Mouse (Mus musculus) frontal cortex, adult 2 months (tissue): Measurements from ENCODE around the gene Cpne6. TPM values are rescaled to one million over a fixed set of nuclear protein-coding genes. Genes with fewer than 3 reads are reported as not detected.
A peak's percentile ranks its signal among the peaks of the same experiment; 100 is the strongest.

ENCODE experiments used
- DNase-seq, 2 experiments: peaks; one replicate each; pipeline ENCODE4 v3.0.0; 2022; ENCODE audit warnings: low spot score in 1 of 2; ENCODE audit errors: extremely low spot score in 1 of 2
- polyA plus RNA-seq: library from polyadenylated mRNA; depleted of rRNA; stranded (reverse); fragments of >200 nt; gene quantifications from 2 replicates; pipeline ENCODE4 v1.2.3, GENCODE M21; 2012

Cpne6 gene
- polyA plus RNA-seq, 1 experiment = 532 TPM

DNA sequence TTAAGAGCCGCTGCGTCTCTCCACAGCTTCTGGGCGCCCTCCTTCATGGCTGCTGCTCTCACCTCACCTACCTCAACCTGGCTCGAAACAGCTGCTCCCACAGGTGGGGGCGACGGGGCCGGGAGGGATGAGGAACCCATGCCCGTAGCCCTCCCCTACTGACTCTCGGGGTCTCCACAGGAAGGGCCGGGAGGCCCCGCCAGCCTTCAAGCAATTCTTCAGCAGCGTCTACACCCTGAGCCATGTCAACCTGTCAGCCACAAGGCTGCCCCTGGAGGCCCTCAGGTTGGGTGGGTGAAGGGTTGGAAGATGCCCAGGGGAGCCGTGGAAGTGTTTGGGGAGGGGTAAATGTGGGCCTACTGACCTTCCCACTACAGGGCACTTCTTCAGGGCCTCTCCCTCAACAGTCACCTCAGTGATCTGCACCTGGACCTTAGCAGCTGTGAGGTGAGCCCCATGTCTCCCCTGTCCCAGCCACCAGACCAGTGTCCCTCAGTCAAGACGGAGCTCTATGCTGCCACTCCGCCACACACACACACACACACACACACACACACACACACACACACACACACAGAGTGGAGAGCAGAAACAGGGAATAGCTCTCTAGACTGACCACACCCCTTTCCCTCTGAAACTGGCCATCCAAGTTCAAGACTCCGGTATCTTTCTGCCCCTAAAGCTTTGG lies 13.3 kb upstream of the Cpne6 start:
- no peak for DNase-seq

DNA sequence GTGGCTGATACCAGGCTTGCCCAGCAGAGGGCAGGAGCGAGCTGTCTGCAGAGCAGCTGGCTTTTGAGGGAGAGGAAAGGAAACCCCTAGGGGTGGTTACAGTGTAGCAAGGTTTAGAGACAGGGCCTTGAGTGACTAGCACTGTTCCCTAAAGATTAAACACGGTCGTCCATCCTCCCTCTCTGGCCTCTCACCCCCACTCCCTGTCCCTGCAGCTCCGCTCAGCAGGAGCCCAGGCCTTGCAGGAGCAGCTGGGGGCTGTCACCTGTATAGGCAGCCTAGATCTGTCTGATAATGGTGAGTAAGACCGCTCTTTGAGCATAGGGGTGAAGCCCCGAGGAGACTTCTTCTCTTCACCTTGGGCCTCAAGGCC lies 12.8 kb upstream of the Cpne6 start:
- peak in 1 of 2 experiments; percentile 91 for DNase-seq

DNA sequence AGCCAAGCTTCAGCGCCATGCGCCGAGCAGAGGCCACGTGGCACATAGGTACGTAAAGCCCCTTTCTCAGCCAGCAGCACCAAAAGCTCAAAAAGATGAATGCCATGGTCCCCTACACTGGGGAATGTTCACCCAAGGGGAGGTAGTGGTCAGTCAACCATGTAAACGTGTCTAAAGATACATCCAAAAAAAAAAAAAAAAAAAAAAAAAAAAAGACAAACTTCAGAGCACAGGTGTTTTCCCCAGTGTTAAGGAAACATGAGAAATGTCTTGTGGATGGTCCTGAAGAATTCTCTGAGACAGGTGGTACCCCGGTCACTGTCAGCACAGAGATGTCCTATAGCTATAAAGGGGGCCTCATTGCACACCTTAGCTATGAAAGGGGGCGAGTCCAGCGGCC lies 4.6 kb upstream of the Cpne6 start:
- DNase-seq = no peak

DNA sequence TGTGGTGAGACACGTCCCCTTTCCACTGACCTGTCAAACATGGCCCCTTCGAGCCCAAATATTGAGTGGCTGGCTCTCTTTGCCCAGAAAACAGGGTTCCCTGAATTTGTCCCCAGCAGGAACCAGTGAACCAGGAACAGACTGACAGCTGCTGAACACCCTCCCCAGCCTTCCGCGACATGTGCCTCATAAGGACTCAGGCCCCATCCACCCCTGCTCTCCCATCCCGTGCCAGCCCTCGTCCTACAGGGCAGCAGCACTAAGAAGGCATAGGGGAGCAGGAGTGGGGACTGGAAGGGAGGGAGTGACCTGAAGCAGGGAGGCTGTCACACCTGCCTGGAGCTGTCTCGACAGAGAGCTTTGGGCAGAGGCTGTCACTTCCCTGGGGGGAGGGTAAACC lies 2.4 kb upstream of the Cpne6 start:
- no peak for DNase-seq

DNA sequence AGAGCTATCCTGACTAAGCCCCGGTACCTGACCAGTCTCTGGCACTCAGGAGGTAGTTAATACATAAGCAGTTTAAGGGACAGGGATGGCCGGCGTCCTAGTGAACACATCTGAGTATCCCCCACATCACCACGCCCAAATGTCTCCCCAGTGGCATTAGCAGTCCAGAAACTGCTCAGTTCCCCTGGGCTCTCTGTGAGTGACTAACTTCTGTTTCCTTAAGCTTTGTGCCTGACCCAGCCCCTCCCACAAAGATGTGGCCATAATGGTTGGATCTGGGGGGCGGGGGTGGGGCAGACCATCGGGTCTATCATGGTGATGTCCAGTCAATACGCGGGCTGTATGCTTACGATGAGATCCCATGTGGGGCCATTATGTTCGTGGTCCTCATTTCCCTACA lies 705 bp upstream of the Cpne6 start:
- DNase-seq = no peak

DNA sequence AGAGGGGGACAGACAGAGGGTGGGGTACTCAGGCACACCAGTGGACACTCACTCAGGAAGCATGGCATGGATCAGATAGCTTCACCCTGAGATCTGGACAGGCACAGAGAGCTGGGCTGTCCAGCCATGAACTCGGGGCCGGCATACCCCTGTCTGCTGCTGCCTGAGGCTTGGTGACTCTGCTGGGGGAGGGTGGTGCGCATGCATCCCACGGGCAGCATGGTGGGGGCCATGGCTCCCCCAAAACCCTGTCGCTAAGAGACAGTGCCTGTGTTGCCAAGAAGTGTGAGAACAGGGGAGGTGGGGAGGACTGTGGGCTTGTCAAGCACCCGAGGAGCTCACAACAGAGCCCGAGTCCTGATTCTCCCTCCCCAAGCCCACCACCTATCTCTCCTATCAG lies 792 bp downstream of the Cpne6 start:
- peak in 1 of 2 experiments; percentile 77 for DNase-seq

DNA sequence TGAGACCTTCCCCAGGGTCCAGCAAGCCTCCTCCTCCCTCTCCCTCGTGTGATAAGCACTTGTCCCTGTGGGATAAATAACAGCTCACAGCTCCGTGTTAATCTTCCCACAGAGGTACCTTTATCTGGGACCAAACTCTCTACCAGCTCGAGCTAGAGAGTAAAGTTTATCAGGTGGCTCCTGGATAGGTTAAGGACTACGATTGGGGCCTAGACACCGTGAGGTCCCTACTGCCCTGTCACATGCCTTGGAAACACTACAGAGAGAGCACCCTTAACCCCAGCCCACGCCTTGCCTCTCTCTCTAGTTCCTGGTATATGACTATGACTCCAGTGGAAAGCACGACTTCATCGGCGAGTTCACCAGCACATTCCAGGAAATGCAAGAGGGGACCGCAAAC lies 3.7 kb downstream of the Cpne6 start:
- no peak for DNase-seq

DNA sequence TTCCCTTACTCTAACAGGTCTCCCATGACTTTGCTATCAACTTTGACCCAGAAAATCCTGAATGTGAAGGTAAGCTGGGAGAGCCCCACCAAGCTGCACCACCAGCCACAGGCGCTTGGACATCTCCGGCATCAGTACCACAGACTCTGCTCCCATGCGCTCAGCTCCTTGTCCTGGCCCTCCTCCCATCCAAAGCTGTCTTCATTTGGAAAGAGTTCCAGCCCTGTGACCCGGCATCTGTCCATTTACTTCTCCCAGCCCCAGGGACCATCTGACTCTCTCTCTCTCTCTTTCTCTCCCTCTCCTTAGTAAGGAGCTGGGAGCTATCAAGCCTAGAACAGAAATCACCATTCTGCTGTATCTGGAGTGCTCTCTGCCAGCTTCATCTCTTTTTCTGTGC lies 5.6 kb downstream of the Cpne6 start:
- DNase-seq = no peak

DNA sequence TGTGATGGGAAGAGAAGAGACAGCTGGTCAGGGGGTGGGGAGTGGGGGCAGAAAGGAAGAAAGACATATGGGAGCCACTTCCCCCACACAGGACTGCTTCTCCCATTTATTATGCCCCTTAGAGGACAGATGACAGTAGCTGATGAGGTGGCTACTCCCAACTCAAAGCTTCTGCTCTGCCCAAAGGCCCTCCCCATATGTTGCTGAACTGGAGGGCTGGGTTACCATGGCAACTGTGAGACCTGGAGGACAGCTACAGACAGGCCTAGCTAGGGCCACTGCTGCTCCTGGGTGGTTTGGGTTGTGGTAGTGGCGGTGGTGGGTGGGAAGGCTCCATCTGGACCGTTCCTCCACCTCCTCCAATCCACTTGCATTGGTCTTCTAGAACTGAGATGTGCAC lies 8.7 kb downstream of the Cpne6 start:
- DNase-seq = peak; percentile 61 to 80

DNA sequence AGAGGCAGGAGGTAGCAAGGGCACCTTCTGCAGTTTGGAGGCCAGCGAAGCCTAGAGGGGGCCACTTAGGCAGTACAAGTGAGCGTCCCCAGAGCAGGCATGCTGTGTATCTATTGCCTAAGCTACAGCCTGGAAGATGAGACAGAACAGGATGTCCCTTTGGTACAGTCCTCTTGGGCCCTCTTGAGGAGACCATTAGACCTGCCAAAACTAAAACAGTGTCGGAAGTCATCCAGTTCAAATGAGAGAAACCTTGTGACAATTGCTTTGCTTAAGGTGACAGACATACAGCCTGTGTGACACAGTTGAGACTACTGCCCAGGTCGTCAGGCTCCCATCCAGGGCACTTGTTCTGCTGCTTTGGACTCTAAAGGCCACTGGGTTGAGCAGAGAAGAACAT lies 9.4 kb downstream of the Cpne6 start:
- no peak for DNase-seq

DNA sequence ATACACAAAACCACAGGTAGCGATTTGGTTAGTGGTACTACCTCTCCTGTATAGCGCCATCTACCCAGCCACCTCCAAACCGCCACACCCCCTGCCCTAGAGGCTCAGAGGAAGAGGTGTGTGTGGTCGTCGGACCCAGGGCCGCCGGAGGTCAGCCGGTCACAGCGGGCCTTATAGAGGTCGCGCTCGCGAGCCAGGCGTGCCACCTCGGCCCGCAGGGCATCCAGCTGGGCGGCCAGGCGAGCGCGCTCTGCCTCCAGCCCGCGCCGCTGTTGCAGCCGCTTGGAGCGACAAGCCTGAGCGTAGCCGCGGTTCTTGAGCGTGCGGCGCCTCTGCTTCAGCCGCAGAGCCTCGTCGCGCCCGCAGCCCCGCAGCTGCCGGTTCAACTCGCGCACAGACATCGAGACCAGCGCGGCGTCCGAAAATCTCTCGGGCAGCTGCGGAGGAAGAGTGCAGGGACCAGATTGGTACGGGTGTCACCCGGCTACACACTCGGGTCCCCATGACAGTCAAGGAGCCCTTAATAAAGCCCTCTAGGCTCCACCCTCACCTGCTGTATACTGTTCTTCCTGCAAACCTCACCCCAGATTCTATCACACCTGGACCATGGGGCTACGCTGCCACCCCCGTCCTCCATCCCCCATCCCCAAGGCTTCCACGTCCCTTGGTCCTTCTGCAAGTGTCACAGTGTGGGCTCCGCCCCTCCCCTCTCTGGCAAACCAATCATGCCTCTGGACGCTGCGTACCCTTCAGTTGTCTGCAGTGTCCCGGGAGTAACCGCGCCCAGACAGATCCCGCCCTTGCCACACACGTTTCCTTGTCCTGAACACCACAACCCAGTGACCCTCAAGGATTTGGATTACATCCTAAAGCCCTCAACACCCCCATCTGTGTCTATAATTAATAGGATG lies 10.5 kb downstream of the Cpne6 start:
- DNase-seq = peak in 1 of 2 experiments; percentile 33

DNA sequence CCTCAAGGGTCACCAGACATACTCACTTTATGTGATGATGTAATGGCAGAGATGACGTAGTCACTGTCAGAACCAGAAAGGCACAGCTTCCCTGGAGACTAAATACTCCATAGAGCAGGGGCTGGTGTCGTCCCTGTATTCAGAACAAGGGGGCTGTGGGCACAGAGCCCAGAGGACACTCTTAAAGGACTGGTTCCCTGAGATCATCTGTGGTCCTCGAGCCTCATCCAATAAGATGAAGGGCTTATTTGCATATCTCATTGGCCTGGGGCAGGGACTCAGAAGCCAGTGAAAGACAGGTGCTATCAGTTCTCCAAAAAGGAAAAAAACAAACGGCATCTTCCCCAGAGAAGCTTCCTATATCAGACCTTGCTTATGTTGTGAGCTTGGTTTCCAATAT lies 13.8 kb downstream of the Cpne6 start:
- no peak for DNase-seq

DNA sequence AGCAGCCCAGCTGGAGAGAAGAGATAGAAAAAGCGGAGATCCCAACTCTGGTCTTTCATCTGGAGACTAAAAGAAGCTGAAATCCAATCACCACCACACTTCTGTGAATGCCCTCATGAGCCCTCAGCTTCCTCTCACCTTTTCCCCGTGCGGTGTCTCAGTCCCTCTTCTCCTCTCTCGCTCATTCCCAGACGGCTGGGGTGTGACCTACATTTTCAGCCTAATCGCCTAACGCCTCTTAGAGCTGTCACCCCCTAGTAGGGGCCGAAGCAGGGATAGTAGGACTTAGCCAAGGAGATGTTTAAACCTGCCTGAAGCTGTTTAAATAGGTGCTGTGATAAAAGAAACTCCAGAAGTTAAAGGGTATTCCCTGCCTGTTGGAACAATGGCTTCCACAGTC lies 14.5 kb downstream of the Cpne6 start, which contains the start of gene Nrl:
TSS of gene Nrl (minus strand) at position 197 of the 400 bp plus-strand sequence.
- DNase-seq = no peak

DNA sequence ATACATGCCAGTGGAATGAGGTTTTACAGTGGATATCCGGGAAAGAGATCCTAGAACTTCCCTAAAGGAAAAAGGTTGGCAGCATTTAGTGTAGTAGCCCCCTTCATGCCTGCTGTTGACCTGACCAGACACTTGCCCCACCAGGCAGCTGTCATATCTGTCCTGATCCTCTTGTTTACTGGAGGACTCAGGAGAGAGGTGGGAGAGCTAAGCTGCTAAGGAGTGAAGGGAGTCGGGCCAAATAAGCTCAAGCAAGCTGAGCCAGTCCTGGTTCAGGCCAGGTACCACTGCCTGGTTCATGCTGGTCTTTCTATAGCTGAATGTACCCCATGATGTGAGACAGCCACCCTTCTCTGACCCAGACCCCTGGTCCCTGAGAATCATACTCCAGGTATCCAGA lies 16.4 kb downstream of the Cpne6 start:
- DNase-seq = no peak

DNA sequence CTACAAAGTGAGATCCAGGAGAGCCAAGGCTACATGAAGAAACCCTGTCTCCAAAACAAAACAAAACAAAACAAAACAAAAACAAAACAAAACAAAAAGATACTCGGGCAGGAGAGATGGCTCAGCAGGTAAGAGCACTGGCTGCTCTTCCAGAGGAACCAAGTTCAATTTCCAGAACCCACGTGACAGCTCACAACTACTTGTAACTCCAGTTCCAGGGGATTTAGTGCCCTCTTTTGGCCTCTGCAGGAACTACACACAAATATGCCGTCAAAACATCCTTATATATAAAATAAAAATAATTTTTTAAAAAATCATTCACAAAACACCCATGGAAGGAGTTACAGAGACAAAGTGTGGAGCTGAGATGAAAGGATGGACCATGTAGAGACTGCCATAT lies 17.7 kb downstream of the Cpne6 start:
- DNase-seq = peak in 1 of 2 experiments; percentile 68

DNA sequence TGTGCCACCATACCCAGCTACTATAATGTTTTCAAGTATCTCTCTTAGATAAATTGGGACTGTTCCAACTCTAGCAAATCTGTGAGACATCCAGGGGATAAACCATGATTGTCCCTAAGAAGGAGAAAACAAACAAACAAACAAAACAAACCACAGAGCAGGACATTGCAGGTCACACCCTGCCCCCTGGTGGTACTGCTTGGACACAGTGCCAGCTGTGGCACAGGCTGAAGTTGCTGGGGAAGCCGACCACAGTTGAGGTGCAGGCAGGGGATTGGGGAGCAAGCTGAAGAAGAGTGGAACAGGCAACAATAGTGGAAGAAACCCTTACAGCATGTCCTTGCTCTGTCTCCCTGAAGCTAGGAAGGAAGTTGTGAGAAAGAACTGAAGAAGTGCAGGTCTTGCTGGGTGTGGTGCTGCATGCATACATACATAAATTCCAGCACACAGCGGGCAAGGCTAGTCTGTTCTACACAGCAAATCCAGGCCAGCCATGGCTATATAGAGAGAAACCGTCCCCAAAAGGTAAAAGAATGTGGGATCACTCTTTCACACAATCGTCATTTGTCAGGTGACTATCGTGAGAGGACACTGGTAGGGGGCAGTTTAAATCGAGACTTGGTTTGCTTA lies 26.0 kb downstream of the Cpne6 start:
- DNase-seq = peak in 1 of 2 experiments; percentile 44

DNA sequence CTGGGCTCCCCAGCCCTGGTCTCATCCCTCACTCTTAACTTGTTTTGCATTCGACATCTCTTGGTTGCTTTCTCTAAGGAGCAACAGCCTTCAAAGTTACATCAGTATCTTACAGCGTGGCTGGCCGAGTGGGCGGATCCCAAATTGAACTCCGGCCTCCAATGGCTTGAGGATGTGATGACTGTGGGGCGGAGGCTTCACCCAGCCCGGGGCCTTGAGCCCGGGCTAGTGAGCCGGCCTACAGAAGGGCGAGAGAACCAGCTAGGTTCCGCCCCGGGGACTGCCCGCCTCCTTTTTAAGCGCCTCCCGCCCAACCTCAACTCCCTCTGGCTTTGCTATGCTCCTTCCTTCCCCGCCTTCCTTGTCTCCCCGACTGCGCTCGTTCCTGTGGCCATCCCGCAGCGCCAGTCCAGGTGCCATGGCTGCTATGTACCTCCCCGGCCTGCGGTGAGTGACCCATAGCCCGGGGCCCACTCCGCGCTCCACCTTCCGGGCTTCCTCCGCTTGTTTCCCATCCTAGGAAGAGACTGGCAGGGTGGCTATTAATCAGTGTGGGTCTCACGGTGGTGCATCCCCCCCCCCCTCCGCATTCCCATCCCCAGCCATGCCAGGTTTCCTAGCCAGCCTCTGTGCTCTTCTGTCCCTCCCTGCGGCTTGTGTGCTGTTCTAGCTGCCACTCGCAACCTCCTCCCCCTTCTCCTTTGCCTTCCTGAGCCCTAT lies 30.0 kb downstream of the Cpne6 start, which contains the start of gene Pck2:
TSS of gene Pck2 (plus strand) at position 200 of the 720 bp plus-strand sequence.
- DNase-seq = peak; percentile 48 to 79

DNA sequence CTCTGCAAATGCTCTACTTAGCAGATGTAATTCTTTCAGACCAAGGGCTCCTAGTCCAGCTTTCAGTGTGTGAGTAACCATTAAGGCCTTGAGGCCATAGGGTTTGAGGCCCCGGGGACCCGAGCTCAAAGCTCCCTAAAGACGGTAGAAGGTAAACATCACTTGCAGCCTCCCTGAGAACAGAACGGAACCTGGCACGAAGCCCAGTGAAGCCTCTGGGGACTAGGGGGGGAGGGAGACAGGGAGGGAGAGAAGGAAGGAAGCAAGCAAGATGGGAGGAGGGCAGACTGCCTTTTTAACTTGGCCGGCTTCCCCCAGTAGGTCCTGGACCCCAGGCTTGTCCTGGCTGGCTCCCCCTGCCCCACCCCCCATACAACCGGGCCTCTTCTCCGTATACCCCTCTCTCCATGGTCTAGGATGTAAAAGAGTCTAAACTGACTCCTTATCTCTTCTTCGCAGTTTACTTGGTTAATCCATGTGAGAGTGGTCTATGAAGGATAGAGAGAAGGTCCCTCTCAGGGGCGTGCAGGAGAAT lies 30.6 kb downstream of the Cpne6 start:
- DNase-seq = peak in 1 of 2 experiments; percentile 83

DNA sequence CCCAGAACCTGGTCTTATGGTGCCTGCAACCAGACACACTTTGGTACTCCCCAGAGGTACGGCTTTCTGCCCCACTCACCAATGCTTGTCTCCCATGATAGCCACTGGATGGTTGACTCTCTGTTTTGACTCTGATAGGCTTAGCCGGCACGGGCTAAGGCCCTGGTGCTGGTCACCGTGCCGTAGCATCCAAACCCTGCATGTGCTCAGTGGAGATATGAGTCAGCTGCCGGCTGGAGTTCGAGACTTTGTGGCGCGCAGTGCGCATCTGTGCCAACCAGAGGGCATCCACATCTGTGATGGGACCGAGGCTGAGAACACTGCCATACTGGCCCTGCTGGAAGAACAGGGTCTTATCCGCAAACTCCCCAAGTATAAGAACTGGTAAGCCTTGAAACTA lies 32.0 kb downstream of the Cpne6 start:
- DNase-seq = no peak

DNA sequence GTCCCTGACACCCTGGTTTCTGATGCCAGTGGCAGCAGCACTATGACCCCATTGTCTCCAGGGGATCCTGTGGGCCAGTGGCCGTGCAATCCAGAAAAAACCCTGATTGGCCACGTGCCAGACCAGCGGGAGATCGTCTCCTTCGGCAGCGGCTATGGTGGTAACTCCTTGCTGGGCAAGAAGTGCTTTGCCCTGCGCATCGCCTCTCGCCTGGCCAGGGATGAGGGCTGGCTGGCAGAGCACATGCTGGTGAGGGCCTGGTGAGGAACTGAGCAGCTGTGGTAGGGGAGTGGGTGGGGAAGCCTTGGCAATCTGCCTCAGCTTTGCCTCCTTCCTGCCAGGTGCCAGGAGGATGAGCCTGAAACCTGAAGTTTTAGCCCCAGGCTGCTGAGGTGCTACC lies 34.1 kb downstream of the Cpne6 start:
- no peak for DNase-seq
